Mouse (Mus musculus): ENCODE measurements around the gene Nol6. TPM values are rescaled to one million over a fixed set of nuclear protein-coding genes. Genes with fewer than 3 reads are reported as not detected.

Gene Nol6
- total RNA-seq (2014; rRNA removed) (67.9 and 70.8 TPM in 2 replicates), polyA plus RNA-seq (2015; fragmentation: Nextera tagmentation; extraction: Ambion mirVana) (39.9 and 40.1 TPM in 2 replicates)

DNA sequence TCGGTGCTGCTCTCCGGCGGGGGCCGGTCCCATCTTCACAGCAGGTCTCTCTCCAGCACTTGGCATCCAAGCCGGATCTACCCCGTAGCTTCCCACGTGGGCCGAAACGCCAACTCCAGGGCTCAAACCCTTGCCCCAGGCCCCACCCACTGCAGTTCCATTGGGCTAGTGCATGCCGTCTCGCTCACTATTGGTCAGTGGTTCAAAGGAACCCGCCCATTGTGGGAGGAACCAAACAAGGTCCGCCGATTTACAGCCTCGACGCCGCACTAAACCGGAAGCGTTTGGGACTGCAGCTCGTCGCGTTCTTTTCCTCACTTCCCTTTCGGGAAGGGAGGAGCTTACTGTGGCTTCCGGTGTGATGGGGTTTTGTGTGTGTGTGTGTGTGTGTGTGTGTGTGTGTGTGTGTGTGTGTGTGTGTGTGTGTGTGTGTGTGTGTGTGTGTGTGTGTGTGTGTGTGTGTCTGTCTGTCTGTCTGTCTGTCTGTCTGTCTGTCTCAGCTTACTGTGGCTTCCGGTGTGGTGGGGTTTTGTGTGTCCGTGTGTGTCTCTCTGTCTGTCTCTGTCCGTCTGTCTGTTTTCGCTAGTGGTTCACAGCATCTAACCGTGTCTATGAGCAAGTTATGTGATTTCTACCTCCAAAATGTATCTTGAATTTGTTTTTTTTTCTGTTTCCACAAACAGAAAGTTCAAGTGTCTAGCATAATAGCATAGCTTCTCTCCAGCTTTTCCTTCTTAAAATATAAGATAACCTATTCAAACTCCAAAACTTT, at the start of gene Nol6:
TSS of gene Nol6 (minus strand) at position 276 of the 772 bp plus-strand sequence.
- 0 out of 2 replicates have a peak, but pooled peaks cover 4% of the 10 kb centered on the region for H3K27me3 ChIP-seq (ENCODE audit: insufficient read depth, low read length)
- H3K9me3 ChIP-seq (ENCODE audit: low read length) = no peaks in the 10 kb centered on the region
- WGBS = 2% methylated on average over 27 of the region's 29 CpGs
- peak within 1 kb of the TSS; percentile 75 for H3K4me3 ChIP-seq (ENCODE audit: low read depth, low read length)
- no peak for TF ChIP-seq CTCF (IDR thresholded peaks at IDR 0.05)
- H3K4me1 ChIP-seq (ENCODE audit: insufficient read depth, low read length) = peaks cover 5% of the 10 kb centered on the region; the same call in 1 of the 2 replicates
- peak; percentile 100 for ATAC-seq (ENCODE audit: low FRiP score)
- peak within 1 kb of the TSS; percentile 68 for H3K27ac ChIP-seq (ENCODE audit: low read depth, low read length)
- H3K9ac ChIP-seq (replicated peaks; ENCODE audit: low read length, poor library complexity, severe bottlenecking) = peak within 1 kb of the TSS; percentile 78
- DNase-seq (ENCODE audit: low spot score) = peak; percentile 99
- peaks cover 28% of the 10 kb centered on the region for H3K36me3 ChIP-seq (ENCODE audit: insufficient read depth, low read length)
- peak within 1 kb of the TSS; percentile 86 for H3K4me2 ChIP-seq (ENCODE audit: low read depth, low read length, poor library complexity, severe bottlenecking)

DNA sequence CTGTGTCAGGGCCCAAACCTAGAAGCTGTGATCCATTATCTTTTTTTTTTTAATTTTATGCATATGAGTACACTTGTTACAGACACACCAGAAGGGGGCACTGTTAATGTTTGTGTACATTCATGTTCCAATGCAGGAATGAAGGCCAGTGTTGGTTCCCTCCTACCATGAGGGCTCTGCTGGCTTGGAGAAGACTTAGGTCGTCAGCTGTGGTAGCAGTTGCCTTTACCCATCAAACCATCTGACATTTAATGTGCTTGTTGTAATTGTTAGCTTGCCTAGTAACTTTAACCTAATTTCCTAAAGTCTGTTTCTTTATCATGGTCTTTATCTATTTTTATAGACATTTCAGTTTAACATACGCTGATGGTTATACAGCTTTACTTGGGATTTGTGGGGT, 46.7 kb upstream of the Nol6 start:
- WGBS = 82% methylated on average over 2 of the region's 2 CpGs
- no peak for DNase-seq (ENCODE audit: low spot score)
- Histone ChIP-seq H3K4me1 (ENCODE audit: insufficient read depth, low read length) (no peaks in the 10 kb centered on the region), H3K4me2 (ENCODE audit: low read depth, low read length, poor library complexity, severe bottlenecking) (no peak overlapping the region), H3K4me3 (ENCODE audit: low read depth, low read length) (no peak overlapping the region), H3K27ac (ENCODE audit: low read depth, low read length) (no peak overlapping the region), H3K36me3 (ENCODE audit: insufficient read depth, low read length) (0 out of 2 replicates have a peak, but pooled peaks cover 6% of the 10 kb centered on the region), H3K9me3 (ENCODE audit: low read length) (no peaks in the 10 kb centered on the region), H3K27me3 (ENCODE audit: insufficient read depth, low read length) (no peaks in the 10 kb centered on the region), H3K9ac (replicated peaks; ENCODE audit: low read length, poor library complexity, severe bottlenecking) (no peak overlapping the region)
- ATAC-seq (ENCODE audit: low FRiP score) = no peak
- no peak for TF ChIP-seq CTCF (IDR thresholded peaks at IDR 0.05)

DNA sequence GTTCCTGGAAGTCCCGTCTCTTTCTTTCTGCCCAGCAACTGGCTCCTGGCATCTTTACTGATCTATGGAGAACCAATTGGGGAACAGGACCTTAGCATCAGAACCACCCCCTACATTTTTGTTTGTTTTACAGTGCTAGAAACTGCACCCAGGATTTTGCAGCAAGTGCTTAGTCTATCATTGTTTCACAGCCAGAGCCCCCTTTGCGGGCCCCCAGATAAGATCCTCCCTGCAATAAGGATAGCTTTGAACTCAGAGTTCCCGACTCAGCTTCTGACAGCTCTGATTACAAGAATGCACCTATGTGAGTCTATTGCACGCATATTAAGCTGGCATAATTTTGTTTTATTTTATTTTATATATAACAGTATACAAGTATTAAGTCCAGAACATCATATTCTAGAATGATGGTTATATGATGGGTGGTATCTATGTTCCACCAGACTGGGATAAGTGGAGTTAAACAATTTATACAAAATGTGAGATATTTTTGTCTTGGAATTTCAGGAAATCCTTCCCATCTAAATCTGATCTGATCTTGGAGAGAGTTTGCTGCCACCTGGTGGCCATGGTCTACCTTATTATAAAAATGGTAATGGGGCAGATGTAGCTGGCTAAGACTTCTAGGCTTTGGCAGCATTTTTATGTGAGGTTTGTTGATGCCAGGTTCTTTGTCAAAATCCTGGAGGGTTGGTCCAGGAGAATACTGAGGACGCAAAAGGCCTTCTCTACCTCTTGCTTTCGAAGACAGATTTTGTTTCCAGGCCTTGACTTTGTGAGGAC, 41.6 kb upstream of the Nol6 start:
- Histone ChIP-seq H3K9ac (replicated peaks; ENCODE audit: low read length, poor library complexity, severe bottlenecking) (no peak overlapping the region), H3K4me3 (ENCODE audit: low read depth, low read length) (no peak overlapping the region), H3K36me3 (ENCODE audit: insufficient read depth, low read length) (no peaks in the 10 kb centered on the region), H3K4me2 (ENCODE audit: low read depth, low read length, poor library complexity, severe bottlenecking) (no peak overlapping the region), H3K27me3 (ENCODE audit: insufficient read depth, low read length) (no peaks in the 10 kb centered on the region), H3K4me1 (ENCODE audit: insufficient read depth, low read length) (no peaks in the 10 kb centered on the region), H3K27ac (ENCODE audit: low read depth, low read length) (no peak overlapping the region; the same call in 1 of the 2 replicates), H3K9me3 (ENCODE audit: low read length) (no peaks in the 10 kb centered on the region)
- WGBS = 67% methylated on average over 6 of the region's 6 CpGs
- DNase-seq (ENCODE audit: low spot score) (peak; percentile 91), ATAC-seq (ENCODE audit: low FRiP score) (no peak)
- peak; percentile 87 for TF ChIP-seq CTCF (IDR thresholded peaks at IDR 0.05)

DNA sequence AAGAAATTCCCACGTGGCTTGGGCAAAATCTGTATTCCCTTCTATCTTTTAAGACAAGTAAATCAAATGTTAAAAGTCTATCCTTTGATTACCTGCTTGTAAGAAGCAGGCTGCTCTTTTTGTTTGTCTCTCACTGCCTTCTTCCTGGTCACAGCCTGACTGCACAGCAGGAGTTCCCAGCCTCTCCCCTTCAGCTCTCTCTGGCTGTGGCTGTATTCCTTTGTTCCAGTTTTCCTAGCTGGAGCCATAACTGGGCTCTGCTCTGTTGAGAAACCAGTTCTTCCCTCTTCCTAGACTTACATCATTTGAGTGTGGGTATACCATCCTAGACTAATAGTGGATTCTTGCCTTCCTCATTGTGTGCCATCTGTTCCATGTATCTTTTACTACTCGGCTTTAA, 40.7 kb upstream of the Nol6 start:
- no peak for DNase-seq (ENCODE audit: low spot score)

DNA sequence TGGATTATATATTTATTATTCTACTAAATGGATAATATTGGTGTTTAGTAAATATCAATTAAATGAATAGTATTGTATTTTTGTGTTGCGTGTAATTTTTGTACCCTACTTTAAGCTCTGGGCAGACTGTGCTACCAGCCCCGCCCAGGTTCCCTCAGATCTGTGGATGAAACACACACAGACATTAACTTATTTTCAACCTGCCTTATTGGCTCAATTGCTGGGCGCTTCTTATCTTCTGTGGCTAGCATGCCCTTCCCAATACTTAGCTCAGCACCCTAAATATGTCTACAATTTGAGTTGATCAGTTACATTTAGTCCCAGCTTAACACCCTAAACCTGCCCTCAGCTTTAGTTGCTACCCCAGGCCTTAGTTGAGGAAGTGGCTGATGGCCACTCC, 37.0 kb upstream of the Nol6 start:
- no peak for DNase-seq (ENCODE audit: low spot score)
- over 99% methylated on average over 3 of the region's 3 CpGs for WGBS
- no peak for ATAC-seq (ENCODE audit: low FRiP score)
- Histone ChIP-seq H3K36me3 (ENCODE audit: insufficient read depth, low read length) (no peaks in the 10 kb centered on the region), H3K27me3 (ENCODE audit: insufficient read depth, low read length) (no peaks in the 10 kb centered on the region), H3K27ac (ENCODE audit: low read depth, low read length) (no peak overlapping the region), H3K9me3 (ENCODE audit: low read length) (no peaks in the 10 kb centered on the region), H3K4me1 (ENCODE audit: insufficient read depth, low read length) (no peaks in the 10 kb centered on the region), H3K9ac (replicated peaks; ENCODE audit: low read length, poor library complexity, severe bottlenecking) (no peak overlapping the region), H3K4me2 (ENCODE audit: low read depth, low read length, poor library complexity, severe bottlenecking) (no peak overlapping the region), H3K4me3 (ENCODE audit: low read depth, low read length) (no peak overlapping the region)
- TF ChIP-seq CTCF (IDR thresholded peaks at IDR 0.05) = no peak

More for the DNA sequence above, 40.7 kb upstream of the Nol6 start:
- no peak overlapping the region for H3K9ac ChIP-seq (replicated peaks; ENCODE audit: low read length, poor library complexity, severe bottlenecking)
- 21% methylated on average over 2 of the region's 2 CpGs for WGBS
- ATAC-seq (ENCODE audit: low FRiP score) = no peak
- H3K36me3 ChIP-seq (ENCODE audit: insufficient read depth, low read length) = no peaks in the 10 kb centered on the region
- H3K4me2 ChIP-seq (ENCODE audit: low read depth, low read length, poor library complexity, severe bottlenecking) = no peak overlapping the region
- no peak overlapping the region for H3K4me3 ChIP-seq (ENCODE audit: low read depth, low read length)
- no peaks in the 10 kb centered on the region for H3K9me3 ChIP-seq (ENCODE audit: low read length)
- H3K27ac ChIP-seq (ENCODE audit: low read depth, low read length) = no peak overlapping the region
- no peaks in the 10 kb centered on the region for H3K27me3 ChIP-seq (ENCODE audit: insufficient read depth, low read length)
- no peak for TF ChIP-seq CTCF (IDR thresholded peaks at IDR 0.05)
- no peaks in the 10 kb centered on the region for H3K4me1 ChIP-seq (ENCODE audit: insufficient read depth, low read length)

DNA sequence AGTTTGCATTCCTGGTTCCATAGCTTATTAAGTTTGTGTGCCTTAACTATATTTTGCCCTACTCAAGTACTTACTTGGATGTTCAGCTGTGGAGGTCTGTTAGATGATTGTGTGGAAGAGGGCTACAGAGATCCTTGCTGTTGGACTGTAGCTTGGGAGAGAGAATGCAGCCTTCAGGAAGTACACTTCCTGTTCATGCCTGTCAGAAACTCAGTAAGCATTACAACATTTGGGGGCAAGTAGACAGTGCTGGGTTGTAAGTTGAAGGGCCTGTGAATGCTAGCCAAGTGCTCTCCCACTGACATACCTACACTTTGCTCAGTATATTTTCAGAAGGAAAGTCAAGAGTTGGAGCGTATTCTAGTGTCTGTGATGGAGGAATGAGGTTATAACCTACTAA, 34.0 kb upstream of the Nol6 start:
- H3K27ac ChIP-seq (ENCODE audit: low read depth, low read length) = no peak overlapping the region
- WGBS = 97% methylated on average over 1 of the region's 1 CpGs
- no peak for TF ChIP-seq CTCF (IDR thresholded peaks at IDR 0.05)

More for the DNA sequence above, 34.0 kb upstream of the Nol6 start:
- no peaks in the 10 kb centered on the region for H3K36me3 ChIP-seq (ENCODE audit: insufficient read depth, low read length)
- H3K4me3 ChIP-seq (ENCODE audit: low read depth, low read length) = no peak overlapping the region
- H3K4me2 ChIP-seq (ENCODE audit: low read depth, low read length, poor library complexity, severe bottlenecking) = no peak overlapping the region
- ATAC-seq (ENCODE audit: low FRiP score) (no peak), DNase-seq (ENCODE audit: low spot score) (no peak)
- no peaks in the 10 kb centered on the region for H3K27me3 ChIP-seq (ENCODE audit: insufficient read depth, low read length)
- H3K9ac ChIP-seq (replicated peaks; ENCODE audit: low read length, poor library complexity, severe bottlenecking) = no peak overlapping the region
- H3K9me3 ChIP-seq (ENCODE audit: low read length) = no peaks in the 10 kb centered on the region
- H3K4me1 ChIP-seq (ENCODE audit: insufficient read depth, low read length) = no peaks in the 10 kb centered on the region

Measured in midbrain, postnatal 0 days (tissue).